Mouse (Mus musculus) v-Abl transformed pro-B cells (cell line): Measurements from ENCODE around the gene Trim71.

ENCODE experiments used
- in situ Hi-C, 2 experiments: fragments of 400-800 bp; cut with MboI; formaldehyde crosslinking; loops; one replicate each; pipeline ENCODE4 v1.15.1; 2025; ENCODE audit not compliant: unreplicated experiment in 2 of 2

Trim71 gene

DNA sequence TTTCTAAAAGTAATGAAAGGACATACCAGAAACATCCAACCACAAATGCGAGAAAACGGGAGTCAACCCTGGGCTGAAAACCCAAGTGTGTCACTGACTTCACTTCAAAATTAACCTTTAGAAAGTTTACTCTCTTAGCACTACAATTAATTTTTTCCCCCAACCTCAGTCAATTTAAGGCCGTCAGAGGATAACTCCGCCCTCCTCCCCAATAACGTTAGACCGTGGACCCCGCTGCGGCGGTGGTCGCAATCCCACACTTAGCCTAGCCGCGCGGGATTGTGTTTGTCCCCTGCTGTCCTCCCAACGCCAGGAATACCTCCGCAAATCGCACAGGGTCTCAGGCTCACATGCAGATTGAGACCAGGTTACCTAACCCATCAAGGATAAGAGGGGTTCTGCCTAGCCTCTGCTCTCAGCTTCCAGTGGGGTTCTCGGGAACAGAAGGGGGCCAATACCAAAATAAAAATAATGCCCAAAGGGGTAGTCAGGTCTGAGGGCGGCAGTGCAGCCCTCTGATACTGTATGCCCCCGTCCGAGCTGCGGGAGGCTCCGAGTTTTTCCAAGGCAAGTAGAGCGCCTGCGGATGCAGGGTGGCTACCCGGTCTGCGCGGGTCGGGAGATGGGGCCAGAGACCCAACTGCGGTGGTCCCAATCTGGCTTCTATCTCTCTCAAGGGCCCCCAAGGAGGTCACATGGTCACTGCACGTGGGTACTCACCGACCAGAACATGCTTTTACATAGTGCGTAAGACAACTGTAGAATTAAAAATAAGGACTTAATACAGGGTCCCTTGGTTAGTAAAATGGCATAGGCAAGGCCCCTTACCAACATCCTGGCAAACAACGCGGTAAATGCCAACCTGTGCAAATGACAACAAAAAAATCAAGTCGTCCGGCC lies 3.1 kb downstream of the Trim71 start:
- in situ Hi-C loops, result no loop called here

DNA sequence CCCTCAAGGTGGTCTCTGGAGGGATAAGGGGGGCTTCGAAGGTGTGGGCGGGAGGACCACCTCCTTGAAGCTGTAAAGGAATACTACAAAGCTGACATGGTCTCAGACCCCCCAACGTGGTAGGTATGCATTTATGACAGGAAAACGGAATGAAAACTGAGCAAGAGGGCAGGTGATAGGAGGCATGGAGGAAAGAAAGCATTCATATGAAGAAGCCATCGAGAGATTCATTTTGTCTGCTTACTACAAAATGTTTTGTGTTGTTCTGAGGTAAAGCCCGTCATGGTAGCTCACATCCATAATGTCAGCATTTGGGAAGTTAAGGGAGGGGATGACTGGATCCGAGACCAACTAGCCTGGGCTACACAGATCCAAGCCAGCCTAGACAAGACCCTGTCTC lies 4.0 kb downstream of the Trim71 start:
- in situ Hi-C loops, result no loop called here

DNA sequence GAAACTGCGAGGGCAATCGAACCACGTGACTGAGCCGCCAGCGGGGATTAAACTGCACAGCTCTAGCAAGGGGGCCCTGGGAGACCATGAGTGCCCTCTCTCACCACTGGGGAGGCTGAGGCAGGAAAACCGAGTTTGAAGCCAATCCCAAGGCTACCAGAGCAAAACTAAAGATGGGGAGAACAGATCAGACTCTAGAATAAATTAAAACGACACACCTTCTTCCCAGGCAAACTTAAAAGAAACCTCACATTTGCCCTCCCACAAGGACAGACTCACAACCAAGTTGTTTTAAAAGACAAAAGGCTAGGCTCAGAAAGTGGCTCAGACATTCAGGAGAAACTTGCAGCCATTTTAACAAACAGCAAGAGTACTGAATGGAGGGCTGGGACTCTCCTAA lies 7.1 kb downstream of the Trim71 start:
- in situ Hi-C loops, result no loop called here

DNA sequence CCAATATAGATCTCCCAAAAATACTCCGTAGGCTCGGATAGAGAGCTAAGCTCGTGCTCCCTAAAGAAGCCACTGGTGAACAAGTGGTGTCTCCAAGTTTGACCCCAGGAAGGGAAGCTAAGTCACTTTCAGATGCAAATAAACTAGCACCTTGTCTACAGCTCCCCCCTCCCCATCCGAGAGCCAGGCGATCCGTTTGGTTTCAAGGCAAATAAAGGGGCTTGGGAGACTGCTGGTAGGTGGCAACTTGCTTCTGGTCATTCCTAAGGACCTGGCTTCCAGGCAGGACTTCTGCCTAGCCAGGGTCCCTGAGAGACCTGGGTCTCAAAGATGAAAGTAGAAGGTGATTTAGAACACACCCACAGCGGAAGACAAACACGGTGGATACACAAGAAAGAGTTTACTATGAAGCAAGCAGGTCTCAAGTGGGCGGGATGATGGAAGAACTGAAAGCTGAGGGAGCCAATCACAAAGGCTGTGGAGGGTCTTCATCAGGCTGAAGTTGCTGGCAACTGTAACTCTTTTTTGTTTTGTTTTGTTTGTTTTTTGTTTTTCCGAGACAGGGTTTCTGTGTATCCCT lies 7.8 kb downstream of the Trim71 start:
- in situ Hi-C loops, result no loop called here

DNA sequence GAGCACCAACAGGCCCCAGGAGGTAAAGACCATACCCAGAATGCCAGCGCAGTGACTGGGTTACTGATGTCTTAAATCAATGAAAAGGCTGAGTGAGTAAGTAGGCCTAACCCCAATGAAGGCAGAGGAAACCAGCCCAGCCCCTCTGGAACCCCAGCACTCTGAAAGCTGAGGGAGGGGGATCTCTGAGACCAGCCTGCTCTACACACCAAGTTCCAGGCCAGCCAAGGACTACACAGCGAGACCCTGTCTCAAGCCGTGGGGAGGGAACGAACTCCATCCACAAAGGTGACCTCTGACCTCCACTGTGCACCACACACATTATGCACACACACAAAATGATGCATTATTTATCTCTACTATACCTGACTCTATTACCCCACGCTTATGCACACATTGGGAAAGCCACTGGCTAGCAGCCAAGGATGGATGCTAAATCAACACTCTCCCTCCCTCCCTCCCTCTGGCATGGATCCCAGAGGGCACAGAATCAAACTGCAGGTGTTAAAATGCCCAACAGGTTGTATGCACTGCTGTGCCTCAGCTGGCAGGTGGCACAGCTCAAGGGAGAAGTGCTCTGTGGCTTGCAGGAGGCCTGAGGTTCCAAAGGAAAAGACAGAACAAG lies 9.7 kb downstream of the Trim71 start:
- in situ Hi-C loops, result no loop called here

DNA sequence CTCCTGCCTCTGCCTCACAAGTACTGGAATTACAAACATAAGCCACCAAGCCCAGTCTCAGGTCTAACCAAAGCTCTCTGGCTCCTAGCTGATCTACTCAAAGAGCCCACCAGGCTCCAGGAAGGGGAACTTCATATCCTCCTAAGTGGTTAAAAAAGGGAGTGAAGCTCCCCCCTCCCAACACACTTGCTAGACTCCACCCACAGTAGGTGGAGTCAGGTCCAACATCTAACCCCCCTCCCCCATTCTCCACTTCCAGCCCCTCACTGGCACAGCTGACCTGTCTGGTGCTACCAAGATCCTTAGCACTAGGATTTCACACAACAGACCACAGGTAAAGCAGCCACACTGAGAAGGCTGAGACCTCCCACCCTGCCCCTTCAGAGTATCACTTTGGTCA lies 10.3 kb downstream of the Trim71 start:
- in situ Hi-C loops, result no loop called here

DNA sequence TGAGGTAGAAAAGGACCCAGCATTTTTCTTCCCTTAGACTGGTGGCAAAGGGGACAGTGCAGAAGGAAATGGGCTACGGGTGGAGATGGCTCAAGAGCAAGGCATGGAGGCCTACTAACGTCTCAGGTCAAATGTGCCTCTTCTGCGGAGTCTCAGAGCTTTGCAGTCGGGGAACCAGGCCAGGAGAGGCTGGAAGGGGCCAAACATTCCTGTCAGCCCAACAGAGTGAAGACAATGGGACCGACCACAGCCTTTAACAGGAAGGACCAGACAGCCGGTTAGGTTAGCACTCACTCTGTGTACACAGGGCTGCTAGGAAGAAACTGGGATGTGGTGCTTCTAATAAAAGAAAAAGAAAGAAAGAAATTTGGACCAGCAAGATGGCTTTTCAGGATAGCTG lies 14.1 kb downstream of the Trim71 start:
- in situ Hi-C loops, result no loop called here

DNA sequence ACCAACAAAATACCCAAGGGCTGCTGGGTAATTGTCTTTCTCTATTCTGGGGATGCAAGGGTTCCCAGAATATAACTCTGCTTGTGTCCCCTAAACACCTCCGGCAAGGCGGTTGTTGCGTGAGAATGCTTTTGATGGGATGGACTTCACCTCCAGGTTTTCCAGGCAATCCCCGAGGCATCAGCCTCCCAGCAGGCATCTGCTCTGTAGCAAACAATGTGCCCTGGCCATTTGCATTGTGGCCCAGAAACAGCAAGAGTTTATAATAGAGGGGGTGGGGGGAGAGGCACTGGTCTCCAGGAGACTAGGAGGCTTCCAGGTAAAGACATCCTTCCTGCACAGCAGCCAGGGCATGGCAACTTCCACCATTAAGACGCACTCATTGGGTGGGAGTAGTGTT lies 15.1 kb downstream of the Trim71 start:
- in situ Hi-C loops, result no loop called here

DNA sequence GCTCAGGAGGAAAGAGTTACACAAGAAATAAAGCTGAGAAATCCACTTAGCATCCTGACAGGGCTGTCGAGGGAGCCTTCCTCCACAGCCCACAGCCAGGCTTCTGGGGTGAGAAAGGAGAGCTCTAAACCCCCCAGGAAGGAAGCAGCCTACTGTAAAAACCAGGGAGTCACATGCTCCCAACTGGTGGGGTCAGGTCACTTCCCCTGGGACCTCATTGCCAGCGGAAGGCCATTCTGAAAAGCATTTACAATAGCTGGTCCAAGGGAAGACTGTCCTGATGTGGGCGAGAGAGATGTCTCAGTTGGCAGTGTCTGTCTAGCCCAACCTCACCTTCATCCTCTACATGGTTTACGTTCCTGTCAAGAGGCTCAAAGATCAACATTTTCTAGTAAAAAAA lies 15.7 kb downstream of the Trim71 start:
- in situ Hi-C loops, result no loop called here

DNA sequence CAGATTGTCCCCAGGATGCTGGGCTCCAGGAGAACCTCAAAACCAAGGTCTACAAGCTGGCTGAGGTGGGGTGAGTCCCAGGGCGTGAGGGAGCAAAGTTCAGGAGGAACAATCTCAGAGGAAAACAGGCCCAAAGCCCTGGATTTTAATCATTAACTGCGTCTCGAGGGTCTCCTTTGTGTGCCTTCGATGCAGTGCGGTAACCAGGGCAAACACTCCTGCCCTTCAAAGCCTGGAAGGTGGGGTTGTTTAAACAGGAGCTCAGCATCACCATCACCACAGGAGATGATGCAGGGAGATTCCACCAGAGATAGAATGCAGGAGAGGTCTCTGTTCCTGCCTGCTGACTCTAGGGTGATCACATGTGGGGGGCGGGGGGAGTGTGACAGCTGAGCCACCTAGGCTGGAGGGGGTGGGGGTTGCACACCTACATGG lies 16.5 kb downstream of the Trim71 start:
- in situ Hi-C loops, result no loop called here

DNA sequence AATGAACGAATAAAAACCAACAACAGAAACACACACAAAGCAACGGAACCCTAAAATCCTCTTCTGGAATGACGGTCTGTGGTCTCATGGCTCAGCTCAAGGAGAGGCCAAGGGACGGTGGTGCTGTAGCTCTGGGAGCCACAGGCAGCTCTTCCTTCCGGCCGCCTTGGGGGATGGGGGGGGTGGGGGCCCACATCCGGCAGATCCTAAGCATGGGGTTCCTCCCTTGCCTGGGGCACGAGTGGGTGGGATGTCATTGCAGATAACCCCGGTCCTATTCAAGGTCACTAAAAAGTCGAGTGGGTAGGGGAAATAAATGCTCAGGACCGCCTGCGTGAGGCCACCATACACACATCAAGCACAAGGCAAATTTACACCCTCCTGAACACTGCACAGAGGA lies 17.4 kb downstream of the Trim71 start:
- in situ Hi-C loops, result no loop called here

DNA sequence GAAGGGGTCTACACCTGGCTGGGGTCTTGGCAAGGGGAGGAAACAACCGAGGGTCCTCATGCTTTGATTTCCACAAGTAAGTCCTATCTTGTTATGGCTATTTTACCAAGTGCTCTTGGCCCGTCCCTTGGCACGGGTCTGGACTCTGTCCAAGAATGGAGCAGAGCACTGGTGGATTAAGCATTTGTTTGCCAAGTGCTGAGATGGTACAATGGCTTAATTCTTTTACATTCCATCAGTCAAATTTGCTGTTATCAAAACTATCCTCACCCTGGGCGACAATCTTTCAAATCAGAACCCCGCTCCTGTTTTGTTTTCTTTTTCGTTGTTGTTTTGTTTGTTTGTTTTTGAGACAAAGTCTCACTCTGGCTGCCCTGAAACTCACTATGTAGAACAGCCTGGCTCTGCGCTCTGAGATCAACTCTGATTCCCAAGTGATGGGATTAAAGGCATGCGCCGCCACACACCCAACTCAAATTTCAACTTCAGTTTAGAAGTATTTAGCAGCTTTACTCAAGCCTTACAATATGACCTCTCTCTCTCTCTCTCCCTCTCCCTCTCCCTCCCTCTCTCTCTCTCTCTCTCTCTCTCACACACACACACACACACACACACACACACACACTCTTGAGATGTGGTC lies 19.3 kb downstream of the Trim71 start:
- in situ Hi-C loops, result no loop called here

DNA sequence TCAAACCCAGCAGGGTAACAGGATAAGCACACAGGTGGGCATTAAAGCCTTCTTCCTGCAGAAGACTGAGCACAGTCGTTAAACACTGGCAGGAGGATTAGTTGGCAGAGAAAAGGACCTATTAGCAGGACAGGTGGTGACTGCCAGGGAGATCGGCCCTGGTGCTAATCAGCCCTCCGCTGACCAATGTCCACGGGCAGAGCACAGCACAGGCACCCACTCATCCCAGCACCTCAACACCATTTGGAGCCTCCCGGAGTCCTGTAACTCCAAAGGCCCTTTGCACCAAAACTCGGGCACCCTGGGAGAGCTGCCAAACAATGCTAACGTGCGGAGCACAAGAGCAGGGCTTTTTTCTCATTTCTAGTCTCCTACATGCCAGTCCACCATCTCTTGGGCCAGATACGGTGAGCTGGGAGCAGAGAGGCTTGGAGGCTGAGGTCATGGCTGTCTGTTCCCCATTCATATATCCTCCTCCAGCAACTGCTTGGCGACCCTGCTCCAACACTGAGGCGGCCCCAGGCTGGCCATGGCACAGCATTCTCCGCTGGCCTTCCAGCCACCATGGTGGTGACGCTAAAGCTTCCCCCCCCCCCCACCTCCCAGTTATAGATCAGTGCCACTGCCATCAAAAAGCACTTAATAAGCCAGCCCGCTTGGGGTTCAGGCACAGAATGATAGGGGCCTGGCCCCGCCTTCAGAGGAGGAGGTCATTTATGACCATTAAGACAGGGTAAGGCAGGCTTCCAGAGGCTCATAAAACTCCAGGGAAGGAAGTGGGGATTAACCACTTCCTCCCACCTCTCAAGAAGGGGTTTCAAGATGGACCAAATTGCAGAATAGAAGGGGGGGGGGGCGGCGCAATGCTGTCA lies 20.1 kb downstream of the Trim71 start:
- in situ Hi-C loops, result no loop called here

DNA sequence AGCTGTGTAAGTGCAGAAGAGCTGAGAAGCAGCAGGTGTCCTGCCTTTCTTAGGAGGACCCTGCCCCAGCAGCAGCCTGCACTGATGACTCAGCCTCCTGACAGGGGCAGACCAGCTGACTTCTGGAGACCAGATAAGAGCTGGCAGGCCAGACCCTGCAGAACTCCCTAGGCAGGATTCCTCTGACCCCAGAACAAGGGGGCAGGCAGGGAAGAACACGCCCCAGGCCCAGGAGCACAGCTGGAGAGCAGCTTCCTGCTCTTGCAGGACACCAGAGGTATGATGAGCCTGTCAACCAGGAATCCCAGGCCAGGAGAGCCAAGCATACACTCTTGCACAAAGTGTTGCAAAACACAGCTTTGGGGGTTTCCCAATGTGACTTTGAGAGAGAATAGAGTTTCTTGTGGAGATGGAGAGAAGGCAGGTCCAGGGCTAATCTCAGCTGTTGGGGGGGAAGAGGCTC lies 22.9 kb downstream of the Trim71 start:
- in situ Hi-C loops, result no loop called here

DNA sequence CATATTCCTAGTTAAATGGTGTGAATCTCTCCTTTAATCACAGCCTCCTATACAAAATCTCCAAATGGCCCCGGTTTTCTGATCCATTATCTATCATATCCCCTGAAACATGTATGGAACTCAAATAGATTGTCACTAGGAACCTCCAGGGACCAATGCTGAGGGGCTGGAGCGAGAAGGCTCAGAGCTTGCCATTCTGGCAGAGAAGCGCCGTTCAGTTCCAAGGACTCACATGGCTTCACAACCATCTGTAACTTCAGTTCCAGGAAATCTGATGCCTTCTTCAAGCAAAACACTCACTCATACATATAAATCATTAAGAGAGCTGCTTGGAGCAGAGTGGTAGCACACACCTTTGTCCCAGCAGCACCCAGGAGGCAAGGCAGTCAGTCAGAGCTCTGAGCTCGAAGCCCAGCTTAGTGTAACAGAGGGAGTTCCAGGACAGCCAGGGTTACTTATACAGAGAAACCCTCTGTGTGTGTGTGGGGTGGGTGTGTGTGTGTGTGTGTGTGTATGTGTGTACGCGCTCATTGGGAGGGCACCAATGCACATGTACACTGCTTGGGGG lies 25.1 kb downstream of the Trim71 start:
- in situ Hi-C loops, result no loop called here

DNA sequence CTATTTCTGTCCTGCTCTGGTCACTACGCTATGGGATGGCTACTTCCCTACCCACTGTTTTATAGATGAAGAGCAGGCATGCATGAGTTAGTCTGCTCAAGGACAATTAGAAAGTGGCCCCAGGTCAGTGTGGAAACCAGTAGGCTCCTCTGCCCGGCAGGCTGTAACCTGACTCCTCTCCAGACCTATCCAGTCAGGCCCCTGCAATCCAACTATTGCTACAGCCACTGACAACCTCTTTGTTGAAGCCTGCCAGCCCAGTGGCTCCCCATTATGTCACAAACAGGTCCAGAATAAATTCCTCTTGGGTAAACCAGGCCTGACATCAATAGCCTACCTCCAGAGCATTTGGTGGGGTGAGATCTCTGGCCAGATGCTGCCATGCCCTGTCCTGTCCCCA lies 27.5 kb downstream of the Trim71 start:
- in situ Hi-C loops, result no loop called here

DNA sequence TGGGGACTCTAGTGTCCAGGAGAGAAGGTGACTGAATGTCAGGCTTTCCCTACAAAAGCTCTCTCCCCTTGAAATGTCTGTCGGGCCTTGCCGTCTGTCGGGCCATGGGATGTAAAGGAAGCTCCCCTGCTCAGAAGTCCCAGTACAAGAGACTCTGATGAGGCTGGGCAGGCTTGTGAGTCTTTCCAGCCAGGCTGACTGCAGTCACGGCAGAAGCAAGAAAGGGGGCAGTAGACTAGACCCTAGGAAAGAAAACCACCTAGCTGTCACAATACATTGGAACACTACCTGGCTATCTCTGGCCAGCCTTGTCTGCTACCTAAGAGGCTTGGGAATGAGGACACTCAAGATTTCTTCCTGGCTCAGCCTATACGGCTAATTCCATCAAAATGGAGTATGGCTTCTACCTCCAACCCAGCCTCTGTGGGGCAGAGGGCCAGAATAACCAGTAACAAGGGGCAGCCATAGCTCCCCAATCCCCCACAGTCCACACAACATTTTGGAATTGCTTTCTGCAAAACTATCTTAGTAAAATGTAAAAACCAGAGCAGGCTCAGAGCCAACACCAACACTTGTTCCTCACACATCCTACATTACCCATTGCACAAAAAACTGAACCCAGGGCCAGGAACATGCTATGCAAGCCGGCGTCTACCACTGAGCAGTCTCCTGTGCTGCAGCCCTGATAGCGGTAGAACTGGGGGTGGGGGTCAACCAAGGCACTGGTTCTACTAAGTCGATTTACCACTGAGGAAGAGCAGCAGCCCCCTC lies 29.2 kb downstream of the Trim71 start:
- in situ Hi-C loops, result no loop called here

DNA sequence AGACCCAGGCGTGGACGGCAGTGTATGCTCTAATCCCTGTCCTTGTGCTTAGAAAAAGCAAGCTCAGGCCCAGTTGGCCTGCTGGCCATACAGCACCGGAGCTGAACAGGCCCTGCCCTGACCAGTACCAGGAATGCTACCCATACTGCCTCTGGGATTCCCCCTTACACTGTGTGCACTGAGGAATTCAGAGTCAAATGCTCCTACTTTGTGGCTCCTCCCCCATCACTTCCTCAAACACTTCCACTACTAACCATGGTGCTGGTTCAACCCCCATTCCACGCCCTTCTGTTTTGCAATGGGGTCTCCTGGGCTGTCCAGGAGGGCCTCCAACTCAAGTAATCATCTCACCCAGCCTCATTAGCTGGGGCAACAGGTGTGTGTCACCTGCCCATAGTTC lies 30.3 kb downstream of the Trim71 start:
- in situ Hi-C loops, result no loop called here

DNA sequence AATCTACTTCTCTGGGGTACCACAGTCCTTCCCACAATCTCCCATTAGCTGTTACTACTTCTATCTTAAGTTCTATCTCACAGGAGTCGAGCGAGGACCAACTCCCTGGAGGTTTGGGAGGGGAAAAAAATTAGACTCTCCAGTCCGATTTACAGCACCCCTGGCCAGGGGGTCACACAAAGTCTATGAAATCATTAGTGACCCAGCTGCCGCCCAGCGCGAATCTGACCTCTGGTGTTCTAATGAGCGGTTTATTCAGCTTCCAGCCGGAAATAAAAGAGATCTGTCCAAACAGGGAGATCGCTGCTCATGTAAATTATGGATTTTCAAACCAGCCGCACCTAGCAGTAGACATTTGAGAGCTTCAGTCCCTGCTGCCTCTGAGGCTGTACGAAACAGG lies 32.9 kb downstream of the Trim71 start:
- in situ Hi-C loops, result no loop called here
